Mouse (Mus musculus) neural tube, embryonic 11.5 days (tissue): ENCODE results near the gene Scaf1. TPM values are rescaled to one million over a fixed set of nuclear protein-coding genes. Genes with fewer than 3 reads are reported as not detected.
"Not testable (repeated sequence)": the region's sequence is repeated elsewhere in the genome, so short reads cannot be mapped to it uniquely, and the experiment has no call there.

Source experiments
- ATAC-seq: fragments of 200-750 bp; cut with Nextera tagmentation; 2 replicates; pipeline ENCODE4 v1.8.0; 2017; ENCODE audit warnings: moderate number of reproducible peaks, mild to moderate bottlenecking, moderate TSS enrichment, moderate library complexity; ENCODE audit not compliant: insufficient read depth, low FRiP score, low TSS enrichment
- DNase-seq: peaks from one replicate; pipeline ENCODE4 v3.0.0-alpha.2; 2015; ENCODE audit warnings: low spot score
- H3K27ac ChIP-seq: fragments of 300-500 bp; sonication (generic); 2 replicates; pipeline ENCODE4 v1.5.1; 2014; ENCODE audit warnings: low read depth, mild to moderate bottlenecking, low read length
- H3K27me3 ChIP-seq: fragments of 300-500 bp; sonication (generic); 2 replicates; pipeline ENCODE4 v1.6.1; 2014; ENCODE audit warnings: mild to moderate bottlenecking, low read length, mixed read lengths; ENCODE audit not compliant: control insufficient read depth, insufficient read depth
- H3K36me3 ChIP-seq: fragments of 300-500 bp; sonication (generic); 2 replicates; pipeline ENCODE4 v1.6.1; 2014; ENCODE audit warnings: mild to moderate bottlenecking, low read length, moderate library complexity, mixed read lengths; ENCODE audit not compliant: control insufficient read depth, insufficient read depth
- H3K4me1 ChIP-seq: fragments of 300-500 bp; sonication (generic); 2 replicates; pipeline ENCODE4 v1.6.1; 2014; ENCODE audit warnings: low read length, mixed read lengths; ENCODE audit not compliant: control insufficient read depth, insufficient read depth
- H3K4me2 ChIP-seq: fragments of 300-500 bp; sonication (generic); 2 replicates; pipeline ENCODE4 v1.6.1; 2014; ENCODE audit warnings: low read depth, mild to moderate bottlenecking, moderate library complexity
- H3K4me3 ChIP-seq: fragments of 300-500 bp; sonication (generic); 2 replicates; pipeline ENCODE4 v1.5.1; 2014; ENCODE audit warnings: low read depth, low read length
- H3K9ac ChIP-seq: fragments of 300-500 bp; sonication (generic); 2 replicates; pipeline ENCODE4 v1.6.1; 2014; ENCODE audit warnings: mild to moderate bottlenecking, low read length
- H3K9me3 ChIP-seq: fragments of 300-500 bp; sonication (generic); 2 replicates; pipeline ENCODE4 v1.6.1; 2016; ENCODE audit warnings: low read length; ENCODE audit not compliant: control insufficient read depth
- WGBS: fragments of 180-500 bp; shearing (Covaris S2); extraction: QIAGEN DNeasy Blood & Tissue Kit; methylation state at CpG from one replicate; pipeline ENCODE4 v1.1.7; 2014; 5-methylcytosine and 5-hydroxymethylcytosine counted together
- polyA plus RNA-seq: library from polyadenylated mRNA; unstranded; fragments of >200 nt; fragmentation: Nextera tagmentation; extraction: Ambion mirVana; gene quantifications from 2 replicates; pipeline ENCODE4 v1.2.1, GENCODE M21; 2014

Scaf1 gene
- polyA plus RNA-seq, 1 experiment from 2014 or later = 54.7 TPM

- WGBS = 88% methylated on average over 15 of the region's 15 CpGs
- Histone ChIP-seq H3K4me2 (no peak overlapping the region), H3K27ac (no peak overlapping the region), H3K27me3 (no peaks in the 10 kb centered on the region), H3K36me3 (peaks cover 18% of the 10 kb centered on the region), H3K4me1 (no peaks in the 10 kb centered on the region), H3K9ac (no peak overlapping the region), H3K9me3 (no peaks in the 10 kb centered on the region), H3K4me3 (no peak overlapping the region)
- DNase-seq (no peak), ATAC-seq (no peak)
Observed at GRCm38 (mm10) chr7:45024281-45025248, 8.4 kb upstream of the Scaf1 start.

GRCm38 (mm10) chr7:45023711-45024110 is 7.5 kb upstream of the Scaf1 start:
- not testable (repeated sequence) for H3K27ac ChIP-seq, H3K4me3 ChIP-seq, H3K9ac ChIP-seq, H3K4me1 ChIP-seq, H3K27me3 ChIP-seq, H3K4me2 ChIP-seq, DNase-seq, ATAC-seq, H3K9me3 ChIP-seq
- 79% methylated on average over 5 of the region's 5 CpGs for WGBS
- peaks cover 12% of the 10 kb centered on the region for H3K36me3 ChIP-seq

GRCm38 (mm10) chr7:45020225-45020624 is 4.1 kb upstream of the Scaf1 start:
- Histone ChIP-seq H3K4me3 (no peak overlapping the region), H3K4me2 (no peak overlapping the region), H3K36me3 (no peaks in the 10 kb centered on the region), H3K9me3 (no peaks in the 10 kb centered on the region), H3K9ac (no peak overlapping the region), H3K27me3 (no peaks in the 10 kb centered on the region), H3K4me1 (peaks cover 5% of the 10 kb centered on the region; the same call in 1 of the 2 replicates), H3K27ac (no peak overlapping the region)
- 70% methylated on average over 9 of the region's 9 CpGs for WGBS
- DNase-seq (no peak), ATAC-seq (no peak)

GRCm38 (mm10) chr7:45019031-45019571 is 2.9 kb upstream of the Scaf1 start:
- Histone ChIP-seq H3K4me3 (no peak overlapping the region), H3K4me2 (no peak overlapping the region), H3K27ac (no peak overlapping the region), H3K4me1 (peaks cover 12% of the 10 kb centered on the region), H3K9me3 (no peaks in the 10 kb centered on the region), H3K9ac (no peak overlapping the region), H3K36me3 (no peaks in the 10 kb centered on the region; the same call in 1 of the 2 replicates), H3K27me3 (no peaks in the 10 kb centered on the region)
- WGBS = 38% methylated on average over 8 of the region's 8 CpGs
- ATAC-seq (no peak), DNase-seq (no peak)

- under 1% methylated on average over 32 of the region's 36 CpGs for WGBS
- Histone ChIP-seq H3K27me3 (no peaks in the 10 kb centered on the region), H3K27ac (peak within 1 kb of the TSS; percentile 75), H3K9ac (peak within 1 kb of the TSS; percentile 69), H3K4me3 (peak within 1 kb of the TSS; percentile 76), H3K4me1 (peaks cover 12% of the 10 kb centered on the region), H3K36me3 (peaks cover 6% of the 10 kb centered on the region), H3K9me3 (no peaks in the 10 kb centered on the region), H3K4me2 (peak within 1 kb of the TSS; percentile 84)
- ATAC-seq (peak; percentile 82), DNase-seq (peak; percentile 89)
Observed at GRCm38 (mm10) chr7:45017242-45018061, 1.3 kb upstream of the Scaf1 start, which contains the start of gene Rras. Rras (plus strand) TSS chr7:45017961.

GRCm38 (mm10) chr7:45016761-45017160 is 598 bp upstream of the Scaf1 start:
- DNase-seq (no peak), ATAC-seq (no peak)
- Histone ChIP-seq H3K36me3 (peaks cover 11% of the 10 kb centered on the region), H3K4me2 (peak overlapping the region; percentile 84), H3K9me3 (no peaks in the 10 kb centered on the region), H3K9ac (peak overlapping the region; percentile 69; the same call in 1 of the 2 replicates), H3K27me3 (no peaks in the 10 kb centered on the region), H3K4me1 (peaks cover 12% of the 10 kb centered on the region), H3K4me3 (peak overlapping the region; percentile 76), H3K27ac (peak overlapping the region; percentile 72)
- WGBS = 2% methylated on average over 4 of the region's 4 CpGs

- Histone ChIP-seq H3K36me3 (peaks cover 17% of the 10 kb centered on the region), H3K4me1 (peaks cover 12% of the 10 kb centered on the region), H3K4me3 (peak overlapping the region; percentile 76), H3K4me2 (peak overlapping the region; percentile 82), H3K9me3 (no peaks in the 10 kb centered on the region), H3K27ac (peak overlapping the region; percentile 44; the same call in 1 of the 2 replicates), H3K9ac (peak overlapping the region; percentile 93), H3K27me3 (no peaks in the 10 kb centered on the region)
- WGBS = 1% methylated on average over 20 of the region's 20 CpGs
- DNase-seq (no peak), ATAC-seq (no peak; the same call in 1 of the 2 replicates)
Observed at GRCm38 (mm10) chr7:45015344-45015956, 713 bp downstream of the Scaf1 start.

GRCm38 (mm10) chr7:45014096-45014451 is 2.1 kb downstream of the Scaf1 start:
- DNase-seq (no peak), ATAC-seq (no peak)
- peaks cover 12% of the 10 kb centered on the region for H3K4me1 ChIP-seq
- peaks cover 22% of the 10 kb centered on the region for H3K36me3 ChIP-seq
- H3K27me3 ChIP-seq = no peaks in the 10 kb centered on the region
- no peak overlapping the region for H3K27ac ChIP-seq
- WGBS = 96% methylated on average over 3 of the region's 3 CpGs
- H3K9me3 ChIP-seq = no peaks in the 10 kb centered on the region
- no peak overlapping the region for H3K4me2 ChIP-seq
- no peak overlapping the region for H3K4me3 ChIP-seq
- no peak overlapping the region for H3K9ac ChIP-seq
